Mouse (Mus musculus): ENCODE results near the gene Meox1.

DNA sequence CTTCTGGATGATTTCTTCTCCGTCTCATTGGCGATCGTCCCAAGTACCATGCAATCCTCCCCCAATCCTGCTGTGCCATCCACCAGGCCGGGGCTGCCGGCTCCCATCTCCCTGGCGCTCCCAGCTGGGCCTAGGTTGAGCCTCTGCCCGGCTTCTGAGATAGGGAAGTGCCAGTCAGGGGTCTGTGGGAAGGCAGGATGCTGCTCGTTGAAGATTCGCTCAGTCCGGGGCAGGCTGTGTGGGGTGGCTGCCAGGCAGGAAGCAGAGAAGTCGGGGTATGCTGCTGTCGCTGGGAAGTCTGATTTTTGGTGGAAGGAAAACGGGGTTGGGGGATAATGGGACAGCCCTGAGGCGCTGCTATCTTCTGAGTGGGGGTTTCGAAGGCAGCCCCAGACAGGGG lies 614 bp downstream of the Meox1 start:
- no peak for TF ChIP-seq CTCF (IDR thresholded peaks at IDR 0.05)
- TF ChIP-seq POLR2A (IDR thresholded peaks at IDR 0.05; ENCODE audit: insufficient read depth, low read depth, low read length), result 0 out of 2 replicates have a peak, but pooled peaks have one; percentile 32
